ENCODE assay signal across 12 mouse cellular contexts in genomic region chr9:118812221-118812620, GRCm38 (mm10).
"Had no signal": no experiment of that assay in that cellular context is flagged by ENCODE, and none has a peak within 500 bp of the region (broad histone marks: within the 10 kb centered on the region; RNA-seq: fewer than 3 reads in every experiment).

No protein-coding gene starts in this region.

- H3K27ac ChIP-seq: hindbrain, embryonic 14.5 days; intestine, embryonic 15.5 days; layer of hippocampus, adult 2 months; liver, embryonic 14.5 days; macrophage; midbrain, embryonic 12.5 days had no signal

- DNase-seq: kidney, adult 2 months; lung, embryonic 14.5 days; right cerebral cortex, adult 18-20 months; right cerebral cortex, postnatal 25 days; thymus, postnatal 36 days had no signal

- H3K4me1 ChIP-seq: intestine, embryonic 15.5 days; megakaryocyte, embryonic 14.5 days; midbrain, embryonic 12.5 days had no signal

- H3K27me3 ChIP-seq: intestine, embryonic 15.5 days; midbrain, embryonic 12.5 days had no signal

- ATAC-seq: intestine, embryonic 15.5 days had no signal

- H3K9me3 ChIP-seq: intestine, embryonic 15.5 days; midbrain, embryonic 12.5 days had no signal

- H3K4me2 ChIP-seq: hindbrain, embryonic 14.5 days; intestine, embryonic 15.5 days; lung, embryonic 14.5 days; midbrain, embryonic 12.5 days had no signal

- H3K4me3 ChIP-seq: intestine, embryonic 15.5 days; layer of hippocampus, adult 2 months; megakaryocyte, embryonic 14.5 days; midbrain, embryonic 12.5 days had no signal

- H3K9ac ChIP-seq: hindbrain, embryonic 14.5 days; intestine, embryonic 15.5 days; liver, embryonic 14.5 days; lung, embryonic 14.5 days; midbrain, embryonic 12.5 days had no signal

- H3K36me3 ChIP-seq: intestine, embryonic 15.5 days; midbrain, embryonic 12.5 days had no signal
